Mouse (Mus musculus) neural tube, embryonic 14.5 days (tissue): ENCODE measurements around the gene Btbd11. TPM values are rescaled to one million over a fixed set of nuclear protein-coding genes. Genes with fewer than 3 reads are reported as not detected.

Source experiments
- ATAC-seq: fragments of 200-750 bp; cut with Nextera tagmentation; 2 replicates; pipeline ENCODE4 v1.8.0; 2017; ENCODE audit warnings: low read depth, mild to moderate bottlenecking, moderate TSS enrichment, moderate library complexity
- H3K27ac ChIP-seq: fragments of 300-500 bp; sonication (generic); 2 replicates; pipeline ENCODE4 v1.5.1; 2014; ENCODE audit warnings: low read depth, mild to moderate bottlenecking, control low read depth, low read length, moderate library complexity, mixed read lengths
- H3K27me3 ChIP-seq: fragments of 300-500 bp; sonication (generic); 2 replicates; pipeline ENCODE4 v1.6.1; 2014; ENCODE audit warnings: low read length; ENCODE audit not compliant: control insufficient read depth, insufficient read depth
- H3K36me3 ChIP-seq: fragments of 300-500 bp; sonication (generic); 2 replicates; pipeline ENCODE4 v1.6.1; 2014; ENCODE audit warnings: low read length, mixed read lengths; ENCODE audit not compliant: control insufficient read depth, insufficient read depth
- H3K4me1 ChIP-seq: fragments of 300-500 bp; sonication (generic); 2 replicates; pipeline ENCODE4 v1.6.1; 2014; ENCODE audit warnings: low read length; ENCODE audit not compliant: control insufficient read depth, insufficient read depth
- H3K4me2 ChIP-seq: fragments of 300-500 bp; sonication (generic); 2 replicates; pipeline ENCODE4 v1.6.1; 2014; ENCODE audit warnings: mild to moderate bottlenecking, low read depth, low read length, control low read depth
- H3K4me3 ChIP-seq: fragments of 300-500 bp; sonication (generic); 2 replicates; pipeline ENCODE4 v1.5.1; 2014; ENCODE audit warnings: low read depth, low read length, control low read depth, mixed read lengths
- H3K9ac ChIP-seq: fragments of 300-500 bp; sonication (generic); replicated peaks from 2 replicates; pipeline ENCODE4 v1.6.1; 2014; ENCODE audit warnings: low read depth, mild to moderate bottlenecking, control low read depth, low read length, mixed read lengths
- H3K9me3 ChIP-seq: fragments of 300-500 bp; sonication (generic); 2 replicates; pipeline ENCODE4 v1.6.1; 2016; ENCODE audit warnings: low read length; ENCODE audit not compliant: control insufficient read depth
- WGBS: fragments of 180-500 bp; shearing (Covaris S2); extraction: QIAGEN DNeasy Blood & Tissue Kit; methylation state at CpG from one replicate; pipeline ENCODE4 v1.1.7; 2014; 5-methylcytosine and 5-hydroxymethylcytosine counted together
- polyA plus RNA-seq: library from polyadenylated mRNA; unstranded; fragments of >200 nt; fragmentation: Nextera tagmentation; extraction: Ambion mirVana; gene quantifications from 2 replicates; pipeline ENCODE4 v1.2.1, GENCODE M21; 2014

Gene Btbd11
- polyA plus RNA-seq, 1 experiment from 2014 or later = 32.1 TPM

DNA sequence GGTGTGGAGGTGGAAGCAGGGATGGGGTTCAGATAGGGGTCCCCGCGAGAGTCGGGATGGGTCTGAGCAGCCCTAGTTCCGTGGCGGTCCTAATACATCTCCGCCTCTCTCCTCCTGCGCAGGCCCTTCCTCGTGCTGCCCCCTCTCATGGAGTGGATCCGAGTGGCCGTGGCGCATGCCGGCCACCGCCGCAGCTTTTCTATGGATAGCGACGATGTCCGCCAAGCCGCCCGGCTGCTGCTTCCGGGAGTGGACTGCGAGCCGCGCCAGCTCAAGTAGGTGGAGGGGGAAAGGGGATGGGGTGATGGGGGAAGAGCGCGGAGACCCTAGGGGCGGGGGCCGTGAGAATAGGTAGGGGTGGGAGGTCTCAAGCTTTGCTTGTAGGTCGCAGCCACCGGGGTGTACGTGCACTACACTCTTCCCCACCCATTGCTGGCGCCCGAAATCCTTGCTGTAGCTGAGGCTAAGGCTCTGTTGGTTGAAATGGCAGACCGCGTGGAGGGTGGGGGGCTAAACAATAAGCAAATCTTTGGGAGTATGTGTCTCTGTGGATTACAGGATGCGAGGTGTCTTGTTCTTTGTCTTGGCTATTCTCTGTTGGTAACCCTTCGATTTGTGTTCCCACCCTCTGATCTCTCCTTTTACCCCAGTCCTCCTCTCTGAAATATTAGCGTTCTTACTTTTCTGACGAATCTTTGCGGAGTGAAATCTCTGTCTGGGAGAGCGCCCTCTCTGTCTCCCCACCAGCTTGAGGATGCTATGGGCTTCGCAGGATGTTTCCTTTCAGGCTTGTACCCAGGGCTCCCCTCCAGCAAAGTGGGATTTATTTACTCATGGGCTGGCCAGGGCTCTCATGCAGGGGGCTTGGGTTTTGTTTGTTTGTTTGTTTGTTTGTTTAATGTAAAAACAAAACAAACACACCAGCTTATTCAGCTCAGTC lies 212.3 kb downstream of the Btbd11 start:
- Histone ChIP-seq H3K9ac (peak overlapping the region; percentile 61), H3K9me3 (no peaks in the 10 kb centered on the region), H3K27me3 (no peaks in the 10 kb centered on the region), H3K27ac (peak overlapping the region; percentile 69), H3K36me3 (no peaks in the 10 kb centered on the region), H3K4me3 (peak overlapping the region; percentile 47), H3K4me2 (peak overlapping the region; percentile 69), H3K4me1 (no peaks in the 10 kb centered on the region)
- peak; percentile 76 for ATAC-seq
- WGBS = under 1% methylated on average over 37 of the region's 41 CpGs

DNA sequence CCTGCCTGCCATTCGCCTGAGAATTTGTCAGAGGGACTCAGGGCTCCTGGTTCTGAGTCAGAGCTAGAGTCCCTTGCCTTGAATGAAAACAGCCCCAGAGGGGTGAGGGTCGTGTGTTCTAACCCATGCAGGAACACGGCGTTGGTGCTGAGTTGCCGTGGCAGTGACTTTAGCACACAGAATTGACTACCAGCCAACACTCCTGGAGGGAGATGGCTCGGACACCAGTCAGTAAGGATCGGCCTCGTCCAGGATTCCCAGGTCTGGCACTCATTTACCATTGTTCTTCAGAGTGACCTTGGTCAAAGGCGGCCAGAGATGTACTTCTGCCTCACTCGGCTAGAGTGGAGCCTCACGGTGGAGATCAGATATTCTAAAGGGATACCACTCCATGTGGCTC lies 215.9 kb downstream of the Btbd11 start:
- Histone ChIP-seq H3K4me1 (no peaks in the 10 kb centered on the region), H3K9me3 (no peaks in the 10 kb centered on the region), H3K9ac (no peak overlapping the region), H3K4me2 (no peak overlapping the region), H3K36me3 (no peaks in the 10 kb centered on the region), H3K4me3 (no peak overlapping the region), H3K27me3 (no peaks in the 10 kb centered on the region), H3K27ac (no peak overlapping the region)
- 85% methylated on average over 11 of the region's 11 CpGs for WGBS
- ATAC-seq = no peak

DNA sequence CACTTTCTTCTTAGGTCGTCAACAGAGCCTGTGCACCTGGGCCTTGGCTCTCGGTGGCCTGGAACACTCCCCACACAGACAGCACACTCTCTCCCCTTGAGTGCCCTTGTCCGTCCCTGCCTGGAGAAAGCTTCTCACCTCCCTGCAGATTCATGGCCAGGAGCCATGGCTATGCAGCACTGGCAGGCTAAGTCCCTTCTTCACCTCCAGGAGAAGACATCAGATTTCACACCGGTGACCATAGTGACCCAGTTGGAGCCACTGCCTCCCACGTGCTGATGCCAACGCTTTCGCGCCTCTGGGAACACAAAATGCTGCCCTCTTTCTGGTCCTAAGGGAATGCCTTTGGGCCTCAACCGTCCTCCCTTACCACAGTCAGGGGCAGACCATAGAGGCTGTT lies 217.9 kb downstream of the Btbd11 start:
- WGBS = 79% methylated on average over 9 of the region's 9 CpGs
- Histone ChIP-seq H3K4me1 (no peaks in the 10 kb centered on the region), H3K4me2 (no peak overlapping the region), H3K4me3 (no peak overlapping the region), H3K27me3 (no peaks in the 10 kb centered on the region), H3K9me3 (no peaks in the 10 kb centered on the region), H3K9ac (no peak overlapping the region), H3K36me3 (no peaks in the 10 kb centered on the region), H3K27ac (no peak overlapping the region)
- ATAC-seq = no peak

DNA sequence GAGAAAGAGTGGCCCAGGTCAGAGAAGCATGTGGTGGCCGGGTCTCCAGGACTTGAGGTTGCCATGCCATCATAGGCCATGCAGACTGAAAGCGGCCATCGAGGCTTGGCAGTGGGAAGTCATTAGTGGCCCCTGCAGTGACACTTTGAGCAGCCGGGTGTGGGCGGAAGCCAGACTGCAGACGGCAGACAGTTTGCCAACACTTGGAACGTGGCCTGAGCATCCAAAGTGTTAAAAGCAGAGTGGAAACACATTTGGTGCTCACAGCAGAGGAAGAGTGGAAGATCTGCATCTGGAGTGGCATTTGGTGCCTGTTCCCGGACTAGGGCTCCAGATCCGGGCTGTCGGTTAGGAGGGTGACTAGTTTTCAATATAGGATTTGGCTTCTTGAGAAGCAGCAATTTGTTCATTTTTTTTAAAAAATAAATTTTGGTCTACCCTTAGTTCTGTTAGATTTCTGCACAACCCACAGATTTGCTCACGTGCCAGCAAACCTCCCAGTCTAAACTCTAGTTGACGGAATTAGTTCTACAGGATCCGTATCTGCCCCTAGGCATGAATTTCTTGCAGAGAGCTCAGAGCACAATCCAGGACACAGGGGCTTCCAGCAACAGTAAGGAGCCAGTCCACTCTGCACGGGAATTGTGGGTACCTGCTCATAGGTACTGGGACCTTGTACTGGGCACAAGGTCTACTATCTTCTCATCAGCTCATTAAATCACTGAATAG lies 222.1 kb downstream of the Btbd11 start:
- no peak overlapping the region for H3K27ac ChIP-seq
- 87% methylated on average over 14 of the region's 14 CpGs for WGBS
- ATAC-seq = no peak
- H3K9me3 ChIP-seq = no peaks in the 10 kb centered on the region
- no peaks in the 10 kb centered on the region for H3K4me1 ChIP-seq
- H3K4me2 ChIP-seq = no peak overlapping the region
- H3K27me3 ChIP-seq = no peaks in the 10 kb centered on the region
- H3K36me3 ChIP-seq = no peaks in the 10 kb centered on the region
- no peak overlapping the region for H3K9ac ChIP-seq
- H3K4me3 ChIP-seq = no peak overlapping the region

DNA sequence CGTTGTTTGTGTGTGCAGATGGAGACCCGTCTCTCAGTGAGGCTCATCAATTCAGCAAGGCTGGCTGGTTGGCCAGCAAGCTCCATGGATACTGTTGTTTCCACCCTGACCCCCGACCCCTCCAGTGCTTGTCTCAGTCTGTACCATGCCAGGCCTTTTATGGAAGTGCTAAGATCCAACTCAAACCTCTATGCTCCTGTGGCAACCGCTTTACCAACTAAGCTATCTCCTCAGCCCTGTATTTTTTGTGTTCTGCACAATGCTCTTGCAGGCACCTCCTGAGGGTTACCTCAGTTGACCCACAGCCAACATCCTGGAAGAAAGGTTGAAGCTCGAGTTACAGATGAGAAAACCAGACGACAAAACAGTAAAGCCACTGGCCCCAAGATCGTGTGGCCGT lies 230.5 kb downstream of the Btbd11 start:
- H3K4me3 ChIP-seq = no peak overlapping the region
- H3K4me2 ChIP-seq = no peak overlapping the region
- H3K4me1 ChIP-seq = no peaks in the 10 kb centered on the region; the same call in 1 of the 2 replicates
- no peak overlapping the region for H3K9ac ChIP-seq
- no peaks in the 10 kb centered on the region for H3K27me3 ChIP-seq
- ATAC-seq = no peak; the same call in 1 of the 2 replicates
- 32% methylated on average over 8 of the region's 8 CpGs for WGBS
- H3K9me3 ChIP-seq = no peaks in the 10 kb centered on the region
- no peak overlapping the region for H3K27ac ChIP-seq
- H3K36me3 ChIP-seq = no peaks in the 10 kb centered on the region

DNA sequence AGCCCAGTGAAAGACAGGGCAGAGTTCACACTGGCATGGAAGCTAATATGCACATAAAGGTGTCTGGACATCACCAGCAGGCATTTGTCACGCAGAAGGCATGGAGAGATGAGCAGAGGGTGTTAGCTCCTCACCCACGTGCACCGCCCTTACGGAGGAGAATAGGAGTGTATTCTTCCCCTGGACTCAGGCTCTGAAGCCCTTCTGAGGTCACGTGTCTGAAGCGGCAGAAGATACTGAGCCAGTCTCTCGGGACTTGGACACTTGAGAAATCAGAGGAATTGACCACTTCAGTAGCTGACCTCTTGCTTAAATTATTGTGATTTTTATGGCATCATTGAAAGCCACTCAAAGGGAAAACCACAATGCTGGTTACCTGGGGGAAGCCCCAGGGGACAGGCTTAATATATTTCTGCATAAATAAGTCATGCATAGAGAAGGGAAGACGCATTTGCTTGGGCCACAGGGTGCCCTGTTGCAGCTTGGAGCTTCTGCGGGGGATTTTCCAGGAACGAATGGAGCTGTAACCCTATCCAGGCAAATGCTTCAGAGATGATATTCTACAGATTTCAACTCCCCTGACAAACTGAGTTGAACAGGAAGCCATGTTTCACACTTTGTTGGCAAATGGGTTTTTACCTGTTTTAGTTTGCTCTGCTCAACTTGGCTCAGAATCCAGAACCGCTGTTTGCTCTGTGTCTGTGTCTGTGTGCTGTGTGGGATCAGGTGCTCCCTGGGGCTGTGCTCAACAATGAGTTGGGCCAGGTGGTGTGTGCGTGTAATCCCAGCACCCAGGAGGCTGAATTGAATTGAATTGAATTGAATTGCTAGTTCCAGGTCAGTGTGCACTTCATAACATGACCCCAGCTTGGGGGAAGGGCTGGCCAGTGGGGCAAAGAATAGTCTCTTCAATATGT lies 231.1 kb downstream of the Btbd11 start:
- 49% methylated on average over 12 of the region's 12 CpGs for WGBS
- no peaks in the 10 kb centered on the region; the same call in 1 of the 2 replicates for H3K4me1 ChIP-seq
- H3K9ac ChIP-seq = no peak overlapping the region
- no peak overlapping the region for H3K4me2 ChIP-seq
- H3K9me3 ChIP-seq = no peaks in the 10 kb centered on the region
- ATAC-seq = no peak
- no peaks in the 10 kb centered on the region for H3K36me3 ChIP-seq
- H3K27ac ChIP-seq = no peak overlapping the region
- no peak overlapping the region for H3K4me3 ChIP-seq
- no peaks in the 10 kb centered on the region for H3K27me3 ChIP-seq

DNA sequence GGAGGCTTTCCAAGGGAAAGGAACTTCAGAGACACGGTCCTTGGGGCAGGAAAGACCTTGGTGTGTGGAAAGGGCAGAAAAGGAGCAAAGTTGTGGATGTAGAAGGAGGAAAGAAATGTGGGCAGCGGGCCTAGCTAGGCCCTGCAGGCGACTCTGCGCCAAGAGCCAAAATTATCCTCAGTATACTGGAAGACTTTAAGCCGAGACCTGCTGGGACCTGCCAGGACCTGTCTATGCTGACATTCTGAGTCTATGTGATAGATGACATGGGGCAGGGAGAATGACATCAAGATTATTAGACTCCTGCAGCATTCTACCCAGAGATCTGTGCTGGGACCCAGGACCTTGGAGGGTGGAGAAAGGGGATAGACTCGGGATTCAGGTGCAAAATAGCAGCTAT lies 234.5 kb downstream of the Btbd11 start:
- H3K4me1 ChIP-seq = no peaks in the 10 kb centered on the region; the same call in 1 of the 2 replicates
- ATAC-seq = no peak
- H3K27me3 ChIP-seq = no peaks in the 10 kb centered on the region
- no peak overlapping the region for H3K4me3 ChIP-seq
- WGBS = 84% methylated on average over 6 of the region's 6 CpGs
- H3K9me3 ChIP-seq = no peaks in the 10 kb centered on the region
- no peak overlapping the region for H3K9ac ChIP-seq
- H3K36me3 ChIP-seq = no peaks in the 10 kb centered on the region
- H3K27ac ChIP-seq = no peak overlapping the region
- no peak overlapping the region for H3K4me2 ChIP-seq

DNA sequence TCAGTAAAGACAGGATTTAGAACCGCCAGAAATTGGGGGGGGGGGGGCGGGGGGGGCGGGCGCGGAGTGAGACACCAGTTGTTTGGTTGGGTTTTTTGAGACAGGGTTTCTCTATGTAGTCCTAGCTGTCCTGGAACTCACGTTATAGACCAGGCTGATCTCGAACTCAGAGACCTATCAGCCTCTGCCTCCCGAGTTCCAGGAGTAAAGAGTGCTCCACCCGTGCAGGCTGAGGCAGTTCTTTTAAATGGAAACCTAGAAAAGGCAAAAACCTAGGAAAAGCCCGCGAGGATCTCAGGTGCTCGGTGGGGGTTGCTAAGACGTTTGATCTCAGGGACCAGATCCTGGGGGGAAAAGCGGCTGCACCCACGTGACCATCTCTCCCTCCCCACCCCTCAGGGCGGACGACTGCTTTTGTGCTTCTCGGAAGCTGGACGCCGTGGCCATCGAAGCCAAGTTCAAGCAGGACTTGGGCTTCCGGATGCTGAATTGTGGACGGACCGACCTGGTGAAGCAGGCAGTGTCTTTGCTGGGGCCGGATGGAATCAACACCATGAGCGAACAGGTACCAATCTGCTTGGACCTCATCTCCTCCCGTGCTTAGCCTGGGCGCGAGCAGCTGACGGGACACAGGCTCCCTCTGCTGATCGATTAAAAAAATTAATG lies 238.0 kb downstream of the Btbd11 start:
- Histone ChIP-seq H3K4me1 (no peaks in the 10 kb centered on the region), H3K36me3 (no peaks in the 10 kb centered on the region), H3K9ac (peak overlapping the region; percentile 33; the same call in 1 of the 2 replicates), H3K4me3 (peak overlapping the region; percentile 24), H3K4me2 (peak overlapping the region; percentile 58), H3K27ac (no peak overlapping the region), H3K27me3 (no peaks in the 10 kb centered on the region), H3K9me3 (no peaks in the 10 kb centered on the region)
- 3% methylated on average over 31 of the region's 31 CpGs for WGBS
- peak; percentile 91 for ATAC-seq
